Mouse (Mus musculus) megakaryocyte-erythroid progenitor cell, adult 5-6 weeks (primary cell): ENCODE measurements at regions not wholly inside any gene's neighbourhood (a gene's known extent, or its start where the extent isn't known, plus 50 kb on each side); places are given as distances from the start of the nearest gene placed in this dataset.

Source experiments
- ATAC-seq: replicated peaks from 2 replicates; pipeline ENCODE4 v1.8.0; 2016; ENCODE audit warnings: mild to moderate bottlenecking, inconsistent platforms; ENCODE audit not compliant: severe bottlenecking, poor library complexity, low FRiP score, low TSS enrichment

- ATAC-seq = peak; percentile 27
Observed at GRCm38 (mm10) chr7:134525461-134525860, 140.0 kb upstream of the D7Ertd443e start.

GRCm38 (mm10) chr7:134527351-134527750 lies 141.9 kb upstream of the D7Ertd443e start:
- ATAC-seq = no peak

GRCm38 (mm10) chr7:134528026-134528425 lies 142.4 kb upstream of the Dock1 start:
- no peak for ATAC-seq

GRCm38 (mm10) chr7:134534821-134535220 lies 135.6 kb upstream of the Dock1 start:
- no peak for ATAC-seq

- no peak for ATAC-seq
Observed at GRCm38 (mm10) chr7:134541699-134542098, 128.8 kb upstream of the Dock1 start.

GRCm38 (mm10) chr7:134546187-134546586 lies 124.3 kb upstream of the Dock1 start:
- ATAC-seq = peak; percentile 58; the same call in 1 of the 2 replicates

- no peak for ATAC-seq
Observed at GRCm38 (mm10) chr7:134549286-134549919, 121.1 kb upstream of the Dock1 start.

- no peak for ATAC-seq
Observed at GRCm38 (mm10) chr7:134550221-134550809, 120.1 kb upstream of the Dock1 start.

- ATAC-seq = no peak
Observed at GRCm38 (mm10) chr7:134552051-134552451, 118.4 kb upstream of the Dock1 start.

GRCm38 (mm10) chr7:134556061-134556460 lies 114.4 kb upstream of the Dock1 start:
- no peak for ATAC-seq

GRCm38 (mm10) chr7:134566322-134566721 lies 104.1 kb upstream of the Dock1 start:
- peak; percentile 84 for ATAC-seq

GRCm38 (mm10) chr7:134569247-134569646 lies 101.2 kb upstream of the Dock1 start:
- ATAC-seq = no peak

GRCm38 (mm10) chr7:134570176-134570810 lies 100.2 kb upstream of the Dock1 start:
- ATAC-seq = no peak

- no peak for ATAC-seq
Observed at GRCm38 (mm10) chr7:134581746-134582145, 88.7 kb upstream of the Dock1 start.

- ATAC-seq = no peak
Observed at GRCm38 (mm10) chr7:134585478-134585877, 85.0 kb upstream of the Dock1 start.

GRCm38 (mm10) chr7:134586990-134587389 lies 83.5 kb upstream of the Dock1 start:
- ATAC-seq = no peak

- no peak for ATAC-seq
Observed at GRCm38 (mm10) chr7:134607886-134608285, 62.6 kb upstream of the Dock1 start.

GRCm38 (mm10) chr7:134610159-134610558 lies 60.3 kb upstream of the Dock1 start:
- no peak for ATAC-seq

- no peak for ATAC-seq
Observed at GRCm38 (mm10) chr7:134611371-134611770, 59.1 kb upstream of the Dock1 start.

GRCm38 (mm10) chr7:134612175-134612633 lies 58.2 kb upstream of the Dock1 start:
- ATAC-seq = no peak
